Mouse (Mus musculus): Measurements from ENCODE around the gene Cfap221.

Cfap221 gene

GRCm38 (mm10) chr1:119996798-119997581 lies at the start of gene Cfap221:
Gene Cfap221, minus strand, starts transcription at chr1:119997234.
- peak; percentile 76 for DNase-seq

GRCm38 (mm10) chr1:120044584-120044983 lies 47.5 kb upstream of the Cfap221 start:
- no peak for DNase-seq

- DNase-seq = no peak
These were observed 45.4 kb upstream of the Cfap221 start for GRCm38 (mm10) chr1:120042421-120042820.

GRCm38 (mm10) chr1:120038594-120038993 lies 41.6 kb upstream of the Cfap221 start:
- DNase-seq = no peak

GRCm38 (mm10) chr1:120037021-120037683 lies 40.1 kb upstream of the Cfap221 start:
- peak; percentile 54 for DNase-seq

- no peak for DNase-seq
These were observed 38.5 kb upstream of the Cfap221 start for GRCm38 (mm10) chr1:120035456-120036034.

- DNase-seq = no peak
These were observed 37.8 kb upstream of the Cfap221 start for GRCm38 (mm10) chr1:120034793-120035192.

- DNase-seq = no peak
These were observed 36.4 kb upstream of the Cfap221 start for GRCm38 (mm10) chr1:120033469-120033854.

GRCm38 (mm10) chr1:120032804-120033468 lies 35.9 kb upstream of the Cfap221 start:
- peak; percentile 89 for DNase-seq

- no peak for DNase-seq
These were observed 33.4 kb upstream of the Cfap221 start for GRCm38 (mm10) chr1:120030474-120030873.

- peak; percentile 45 for DNase-seq
These were observed 30.7 kb upstream of the Cfap221 start for GRCm38 (mm10) chr1:120027693-120028092.

- DNase-seq = no peak
These were observed 28.0 kb upstream of the Cfap221 start for GRCm38 (mm10) chr1:120025050-120025439.

- DNase-seq = no peak
These were observed 27.5 kb upstream of the Cfap221 start for GRCm38 (mm10) chr1:120024331-120025049.

- no peak for DNase-seq
These were observed 24.9 kb upstream of the Cfap221 start for GRCm38 (mm10) chr1:120021951-120022350.

- no peak for DNase-seq
These were observed 23.4 kb upstream of the Cfap221 start for GRCm38 (mm10) chr1:120020322-120020897.

GRCm38 (mm10) chr1:120019428-120019827 lies 22.4 kb upstream of the Cfap221 start:
- no peak for DNase-seq

GRCm38 (mm10) chr1:120018900-120019299 lies 21.9 kb upstream of the Cfap221 start:
- no peak for DNase-seq

- no peak for DNase-seq
These were observed 19.2 kb upstream of the Cfap221 start for GRCm38 (mm10) chr1:120016240-120016639.

GRCm38 (mm10) chr1:120013111-120013510 lies 16.1 kb upstream of the Cfap221 start:
- DNase-seq = peak; percentile 77

GRCm38 (mm10) chr1:120012638-120013037 lies 15.6 kb upstream of the Cfap221 start:
- DNase-seq = no peak

- DNase-seq = no peak
These were observed 11.0 kb upstream of the Cfap221 start for GRCm38 (mm10) chr1:120007851-120008588.

All from lung, postnatal 10 days (tissue).